Mouse (Mus musculus) thymus, postnatal 10 days (tissue): ENCODE data around the gene Evl.

ENCODE experiments used
- DNase-seq, 2 experiments: peaks; one replicate each; pipeline ENCODE4 v3.0.0; 2021; ENCODE audit warnings: low spot score in 2 of 2

Gene Evl

DNA sequence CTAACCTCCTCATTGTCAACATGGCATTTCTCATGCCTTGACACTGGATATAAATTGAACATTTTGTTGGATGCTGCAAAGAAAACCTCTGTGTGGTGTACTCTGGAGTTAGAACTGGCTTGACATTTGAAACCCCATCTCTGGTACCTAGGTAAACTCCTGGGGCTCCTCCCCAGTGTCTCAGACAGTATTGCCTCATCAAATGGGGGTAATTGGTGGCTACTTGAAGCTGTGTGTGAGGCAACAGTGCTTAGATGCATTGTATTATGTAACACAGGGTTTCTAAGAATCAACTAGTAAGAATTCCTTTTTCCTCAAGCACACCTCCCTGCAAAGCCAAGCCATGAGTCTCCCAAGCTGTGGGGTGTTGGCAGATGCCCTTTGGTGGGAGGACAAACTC lies 93.3 kb downstream of the Evl start:
- DNase-seq = no peak

DNA sequence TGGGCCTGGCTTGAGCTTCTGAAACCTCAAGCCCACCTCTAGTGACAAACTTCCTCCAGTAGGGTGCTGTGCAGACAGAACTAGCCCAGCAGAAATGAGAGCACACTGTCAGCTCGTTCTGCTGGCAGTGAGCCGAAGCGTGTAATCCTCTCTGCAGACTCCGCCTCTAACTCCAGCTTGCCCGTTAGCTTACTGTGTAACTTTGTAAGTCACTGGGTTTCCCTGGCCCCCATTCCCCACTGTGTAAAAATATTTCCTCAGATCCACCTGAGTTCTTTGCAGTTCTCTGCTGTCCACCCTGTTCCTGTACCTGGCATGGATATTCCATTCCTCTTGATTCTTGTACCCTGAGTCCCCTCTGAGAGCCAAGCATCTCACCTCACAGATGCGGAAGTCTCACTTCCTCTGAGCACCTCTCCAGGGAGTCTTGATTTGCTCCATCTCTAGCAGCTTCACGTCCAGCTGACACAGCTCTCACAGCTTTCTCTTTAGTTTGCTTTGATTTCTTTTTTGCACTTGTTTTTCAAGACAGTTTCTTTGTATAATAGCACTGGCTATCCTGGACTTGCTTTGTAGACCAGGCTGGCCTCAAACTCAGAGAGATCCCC lies 96.6 kb downstream of the Evl start:
- no peak for DNase-seq

DNA sequence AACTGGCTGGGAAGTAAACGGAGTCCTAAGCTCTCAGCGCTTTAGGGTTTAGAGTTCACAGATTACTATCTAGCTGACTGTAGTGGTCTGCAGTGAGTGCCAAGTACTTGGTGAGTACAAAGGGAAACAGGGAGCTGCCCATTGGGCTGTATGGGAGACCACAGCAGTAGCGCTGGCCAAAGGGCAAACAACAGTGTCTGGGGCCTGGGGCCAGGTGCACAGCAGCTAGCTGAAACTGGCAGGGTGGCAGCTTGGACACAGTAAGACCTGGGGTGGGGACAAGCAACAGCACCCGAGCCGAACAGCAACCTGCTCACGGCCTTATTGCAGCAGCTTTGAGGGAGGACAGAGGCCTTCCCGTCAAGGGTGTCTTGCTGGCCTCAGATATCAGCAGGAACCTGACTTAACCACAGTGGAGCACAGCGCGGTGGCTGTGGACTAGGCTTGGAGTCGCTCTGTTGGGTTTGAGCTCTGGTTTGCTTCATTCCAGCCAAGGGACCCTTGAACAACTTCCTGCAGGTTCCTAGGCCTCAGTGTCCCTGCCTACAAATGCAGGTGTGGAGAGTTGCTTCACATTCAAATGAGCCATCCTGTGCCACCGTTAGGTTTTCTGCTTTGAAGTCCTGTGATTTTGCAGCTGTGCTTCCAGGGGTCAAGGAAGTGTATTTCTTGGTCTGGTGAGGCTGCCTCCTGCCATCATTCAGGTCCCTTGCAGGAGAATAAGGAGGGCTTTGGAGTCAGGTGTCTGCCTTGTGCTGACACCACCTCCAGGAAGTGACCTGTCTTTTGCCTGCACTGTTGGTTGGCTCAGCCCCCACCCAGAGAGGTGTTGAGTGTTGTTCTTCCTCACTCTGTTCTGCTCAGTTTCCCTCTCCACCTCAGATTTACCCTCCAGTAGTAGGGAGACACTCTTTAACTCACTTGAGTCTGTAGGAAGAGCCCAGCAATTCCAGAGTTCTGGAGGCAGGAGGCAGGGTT lies 99.1 kb downstream of the Evl start:
- DNase-seq = no peak

DNA sequence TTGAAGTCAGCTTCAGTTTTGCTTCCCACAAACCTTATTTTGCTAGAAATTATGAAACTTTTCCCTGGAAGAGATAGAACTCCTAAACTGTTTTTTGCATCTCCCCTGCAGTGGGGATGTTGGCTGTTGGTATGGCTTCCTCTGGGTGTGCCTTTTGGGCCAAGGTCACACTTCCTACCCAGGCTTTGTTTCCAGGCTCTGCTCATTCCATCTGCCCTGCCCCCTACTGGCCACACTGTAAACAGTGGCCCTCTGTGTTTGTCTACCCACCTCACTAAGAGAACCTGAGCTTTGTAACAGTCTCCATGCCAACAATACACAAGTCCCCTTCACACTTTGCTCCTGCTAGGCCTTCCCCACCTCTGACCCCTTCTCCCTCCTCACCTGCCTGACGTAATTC lies 102.8 kb downstream of the Evl start:
- peak; percentile 60 to 83 for DNase-seq

DNA sequence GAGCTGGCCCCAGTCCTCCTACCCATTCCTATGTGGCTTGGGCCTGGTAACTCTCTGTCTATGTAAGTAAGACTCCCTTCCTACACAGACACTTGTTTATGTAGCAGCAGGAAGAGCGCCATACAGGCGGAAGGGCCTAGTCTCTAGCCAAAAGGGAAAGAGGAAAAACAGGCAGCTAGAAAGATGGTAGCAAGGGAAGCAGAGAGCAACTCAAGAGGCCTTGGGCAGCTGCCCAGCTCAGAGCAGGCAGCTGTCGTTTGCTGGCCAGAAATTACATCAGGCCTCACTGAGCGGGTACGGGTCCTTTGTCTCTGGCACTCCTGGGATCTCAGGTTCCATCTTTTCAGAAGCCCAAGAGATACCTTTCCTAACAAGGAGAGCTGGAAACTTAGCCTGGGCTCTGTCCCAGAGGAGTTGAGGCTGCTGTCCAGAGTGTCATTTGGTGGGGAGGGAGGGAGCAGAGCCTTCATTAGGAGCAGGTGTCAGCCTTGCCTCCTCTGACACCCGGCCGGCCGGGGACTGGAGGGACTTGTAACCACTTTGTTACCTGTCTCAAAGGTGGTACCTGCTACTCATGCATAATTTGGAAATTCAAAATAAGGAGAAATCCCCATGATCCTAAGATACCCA lies 114.2 kb downstream of the Evl start:
- no peak for DNase-seq

DNA sequence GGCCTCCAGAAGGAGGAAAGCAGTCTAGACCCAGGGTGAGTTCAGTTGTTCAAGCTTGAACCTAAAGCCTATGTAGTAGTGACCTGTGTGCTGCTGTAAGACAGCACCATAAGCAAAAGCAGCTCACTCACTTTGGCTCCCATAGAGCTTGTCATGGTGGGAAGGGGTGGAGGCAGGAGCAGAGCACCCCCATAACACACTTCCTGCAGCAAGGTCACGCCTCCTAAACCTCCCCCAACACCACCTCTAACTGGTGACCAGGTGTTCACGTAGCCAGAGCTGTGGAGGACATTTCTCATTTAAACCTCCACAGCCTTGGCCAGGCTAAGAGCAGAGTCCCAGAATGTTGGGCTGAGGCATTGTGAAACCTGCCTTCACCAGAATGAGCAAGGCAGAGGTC lies 117.0 kb downstream of the Evl start:
- DNase-seq = peak; percentile 24 to 26

DNA sequence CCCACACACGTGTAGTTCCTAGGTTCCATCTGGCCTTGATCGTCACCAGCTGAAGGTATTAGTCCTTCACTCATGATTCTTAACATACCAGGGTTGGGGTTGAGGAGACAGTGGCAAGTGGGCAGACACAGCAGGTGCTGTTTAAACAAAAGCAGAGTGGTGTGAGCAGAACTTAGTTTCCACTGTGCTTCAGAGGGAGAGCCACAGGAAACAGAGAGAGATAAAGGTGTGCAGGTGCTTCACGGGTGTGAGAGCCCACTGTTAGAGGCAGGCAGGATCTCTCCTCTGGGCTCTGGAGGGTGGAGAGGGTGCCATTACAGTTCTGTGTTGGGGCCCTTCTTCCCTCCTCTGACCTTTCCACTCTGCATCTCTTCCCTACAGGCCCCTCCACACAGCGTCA lies 118.4 kb downstream of the Evl start:
- peak; percentile 49 to 55 for DNase-seq

DNA sequence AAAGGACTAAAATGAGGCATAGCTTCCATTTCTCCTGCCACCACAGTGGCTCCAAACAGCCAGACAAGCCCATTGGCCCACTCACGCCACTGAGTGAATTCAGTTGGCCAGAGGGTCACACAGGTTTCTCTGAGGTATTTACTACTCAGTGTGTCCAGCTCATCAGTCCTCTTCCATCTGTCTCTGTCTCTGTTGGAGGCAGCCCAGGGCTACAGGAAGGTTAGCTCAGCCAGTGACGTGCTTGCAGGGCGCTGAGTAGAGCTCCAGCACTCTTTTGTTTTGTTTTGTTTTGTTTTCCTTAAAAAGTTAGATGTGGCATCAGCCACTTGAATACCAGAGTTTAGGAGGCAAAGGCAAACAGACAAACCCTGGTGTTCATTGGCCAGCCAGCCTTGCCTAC lies 119.0 kb downstream of the Evl start:
- DNase-seq = no peak

DNA sequence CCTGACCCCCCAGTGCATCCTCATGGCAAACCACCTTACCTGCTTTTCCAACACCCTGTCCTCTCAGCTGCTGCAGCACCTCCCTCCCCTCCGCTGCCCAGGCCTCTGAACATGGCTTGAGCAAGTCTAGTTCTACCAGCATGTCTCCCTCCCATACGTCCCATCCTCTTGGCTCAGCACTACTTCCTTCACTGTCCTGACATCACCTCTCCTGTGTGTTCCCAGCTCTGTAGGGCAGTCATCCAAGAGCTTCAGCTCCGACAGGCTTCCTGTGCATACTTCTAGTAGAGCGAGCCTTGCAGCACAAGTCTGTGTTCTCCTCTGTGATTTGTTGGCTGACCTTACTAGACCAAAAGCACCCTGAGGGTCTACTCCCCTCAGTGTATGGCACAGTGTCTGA lies 120.0 kb downstream of the Evl start:
- DNase-seq = no peak

DNA sequence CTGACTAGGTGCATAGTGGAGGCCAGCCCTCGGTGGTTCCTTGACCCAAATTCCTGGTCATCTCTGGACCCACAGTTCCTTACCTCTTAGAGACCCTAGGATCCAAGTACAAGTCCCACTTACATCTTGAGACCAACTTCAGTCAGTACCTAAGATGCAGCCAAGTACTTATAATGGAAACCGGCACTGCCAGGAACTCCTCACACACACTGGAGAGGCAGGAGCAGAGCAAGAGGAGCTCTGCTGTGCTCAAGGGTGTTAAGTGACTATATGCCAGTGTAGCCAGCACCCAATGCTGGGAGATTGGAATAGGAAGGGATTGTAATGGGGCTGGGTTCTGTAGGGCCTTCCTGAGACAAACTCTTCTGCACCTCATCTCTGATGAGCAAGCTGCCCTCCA lies 120.4 kb downstream of the Evl start:
- DNase-seq = no peak

DNA sequence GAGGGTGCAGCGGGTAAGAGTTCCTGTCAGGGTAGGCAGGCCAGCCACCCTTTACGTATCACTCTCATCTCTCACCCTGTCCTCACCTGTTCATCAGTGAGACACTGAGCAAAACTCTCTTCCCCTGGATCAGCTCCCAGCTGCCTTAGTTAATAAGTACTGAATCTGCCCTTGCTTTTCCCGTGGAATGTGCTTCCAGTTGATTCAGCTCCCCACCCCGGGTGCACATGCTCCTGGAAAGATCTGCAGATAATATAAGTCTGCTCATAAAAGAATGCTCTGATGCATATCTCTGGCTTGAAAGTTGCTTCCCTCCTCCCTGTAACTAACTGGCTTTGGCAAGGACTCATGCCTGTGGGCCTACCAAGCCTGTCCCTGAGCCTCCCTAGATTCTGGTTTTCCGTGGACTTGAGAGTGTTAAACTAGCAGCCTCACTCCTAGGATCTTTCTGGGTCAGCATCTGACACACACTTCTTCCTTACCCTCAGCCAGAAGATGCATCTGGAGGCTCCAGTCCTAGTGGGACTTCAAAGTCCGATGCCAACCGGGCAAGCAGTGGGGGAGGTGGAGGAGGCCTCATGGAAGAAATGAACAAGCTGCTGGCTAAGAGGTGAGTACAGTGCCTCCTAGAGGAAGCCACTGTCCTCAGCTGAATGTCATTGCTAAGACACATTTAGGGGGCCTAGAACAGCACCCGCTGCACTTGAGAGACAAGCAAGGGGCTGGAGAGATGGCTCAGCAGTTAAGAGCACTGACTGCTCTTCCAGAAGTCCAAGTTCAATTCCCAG lies 121.3 kb downstream of the Evl start:
- DNase-seq = no peak

DNA sequence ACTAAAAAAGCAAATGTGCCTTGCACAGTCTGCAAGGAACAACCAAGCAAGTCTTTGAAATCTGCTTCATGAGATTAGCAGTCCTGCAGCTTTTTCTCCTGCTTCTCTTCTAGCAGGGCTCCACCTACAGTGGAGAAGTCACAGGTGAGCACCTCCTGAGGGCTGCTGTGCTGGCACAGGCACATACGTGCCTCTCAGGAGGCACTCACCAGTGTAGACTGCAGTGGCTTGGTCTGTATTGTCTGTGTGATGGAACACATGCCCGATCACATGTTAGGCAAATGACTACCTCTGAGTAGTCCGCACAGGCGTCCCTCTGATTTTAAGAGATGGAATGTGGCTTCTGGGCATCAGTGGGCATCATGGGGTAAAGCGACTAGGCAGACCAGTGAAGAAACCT lies 122.6 kb downstream of the Evl start:
- no peak for DNase-seq

DNA sequence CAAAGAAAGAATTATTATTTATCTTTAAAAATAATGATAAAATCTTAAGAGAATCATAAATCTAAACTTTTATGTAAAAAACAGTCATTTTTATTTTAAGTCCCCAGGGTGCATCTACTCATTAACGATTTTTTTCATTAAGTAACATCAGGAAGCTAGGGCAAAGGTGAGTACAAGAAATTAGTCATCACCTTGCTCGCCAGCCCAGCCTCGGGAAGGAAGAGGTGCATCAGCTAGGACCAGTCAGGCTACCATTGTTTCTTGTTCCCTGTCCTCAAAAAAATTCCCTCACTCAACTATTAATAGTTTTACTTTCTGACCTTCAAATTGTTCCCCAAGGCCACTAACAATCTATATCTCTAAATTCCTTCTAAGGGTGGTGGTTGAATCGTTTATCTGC lies 123.8 kb downstream of the Evl start:
- no peak for DNase-seq

DNA sequence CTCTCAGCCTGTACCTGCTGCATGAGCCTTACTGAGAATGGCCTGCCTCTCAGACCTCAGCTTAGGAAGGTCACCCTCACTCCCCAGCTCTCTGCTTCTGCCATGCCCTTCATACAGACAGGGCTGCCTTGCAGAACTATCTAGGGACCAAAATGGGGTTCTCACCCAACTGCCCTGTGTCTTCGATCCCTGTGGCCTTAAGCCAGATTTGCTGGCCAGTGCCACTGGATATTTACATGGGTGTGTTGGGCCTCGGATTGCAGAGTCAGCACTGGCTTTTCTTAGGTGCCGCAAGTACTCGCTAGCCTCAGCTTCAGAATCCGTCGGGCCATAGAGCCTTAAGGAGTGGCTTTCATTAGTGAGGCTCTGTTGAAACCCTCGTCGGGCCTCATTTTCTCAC lies 126.3 kb downstream of the Evl start:
- DNase-seq = no peak

DNA sequence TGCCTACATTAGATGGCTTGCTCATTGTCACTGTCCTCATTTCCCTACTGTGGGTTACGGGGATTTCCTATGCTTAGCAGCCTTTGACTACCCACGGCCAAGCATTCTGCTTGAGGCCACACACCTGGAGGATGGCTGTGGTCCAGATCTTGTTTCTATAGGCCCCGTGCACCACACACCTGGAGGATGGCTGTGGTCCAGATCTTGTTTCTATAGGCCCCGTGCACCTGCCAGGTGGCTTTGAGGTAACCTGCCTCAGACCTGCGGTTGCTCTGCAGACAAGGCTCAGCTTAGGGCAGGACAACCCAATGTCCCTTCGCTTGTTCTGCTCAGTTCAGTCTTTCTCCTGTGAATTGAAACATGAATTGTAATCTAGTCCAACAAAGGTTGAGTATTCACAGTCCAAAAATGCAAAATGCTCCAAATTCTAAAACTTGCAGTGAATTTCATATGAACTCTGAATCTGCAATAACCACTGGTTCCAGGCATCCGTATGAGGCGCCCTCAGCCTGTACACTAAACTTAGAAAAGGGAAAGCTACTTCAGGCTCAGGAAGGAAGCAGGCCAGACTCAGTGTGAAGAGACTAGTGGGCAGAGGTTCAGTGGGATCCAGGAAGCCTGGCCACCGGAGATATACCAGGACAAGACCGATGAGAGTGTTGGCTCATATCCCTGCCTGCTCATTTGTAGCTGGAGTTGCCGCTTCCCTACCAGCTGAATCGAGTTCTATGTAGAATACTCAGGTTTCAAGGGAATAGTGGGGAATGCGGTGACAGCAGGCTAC lies 127.9 kb downstream of the Evl start:
- DNase-seq = no peak

DNA sequence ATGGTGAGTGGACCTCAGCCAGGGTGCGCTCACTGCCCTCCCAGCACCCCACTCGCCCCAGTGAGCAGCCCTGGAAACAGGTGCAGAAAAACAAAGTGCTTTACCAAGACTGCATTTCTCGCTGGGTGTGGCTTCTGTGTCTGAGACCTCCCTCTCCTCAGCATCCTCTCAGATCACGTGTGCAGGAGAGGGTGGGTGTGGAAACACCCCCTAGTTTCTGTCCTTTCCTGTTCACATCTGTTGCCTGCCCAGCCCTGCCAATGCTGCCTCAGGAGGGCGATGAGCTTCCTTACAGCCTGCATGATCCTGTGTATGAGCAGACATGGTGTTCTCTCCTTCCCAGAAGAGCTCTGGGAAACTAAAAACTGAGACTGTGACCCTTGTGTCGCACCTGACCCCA lies 131.9 kb downstream of the Evl start:
- peak; percentile 68 to 79 for DNase-seq

DNA sequence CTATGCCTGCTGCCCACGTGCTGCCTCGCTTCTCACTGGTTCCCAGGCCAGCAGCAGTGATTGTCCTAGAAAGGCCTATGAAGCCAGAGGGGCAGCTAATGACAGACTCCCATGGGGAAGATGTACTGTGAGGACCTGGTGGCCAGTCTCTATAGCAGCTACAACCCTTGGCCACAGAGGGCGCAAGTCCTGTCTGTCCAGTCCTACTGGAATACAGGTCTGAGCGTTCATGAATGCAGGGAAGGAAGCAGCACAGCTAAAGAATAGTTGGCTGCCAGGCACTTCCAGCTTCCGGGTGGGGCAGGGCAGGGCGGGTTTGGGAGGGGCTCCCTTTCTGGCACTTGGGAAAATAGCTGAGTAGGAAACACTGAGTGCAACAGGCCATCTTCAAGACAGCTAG lies 132.4 kb downstream of the Evl start:
- DNase-seq = no peak

DNA sequence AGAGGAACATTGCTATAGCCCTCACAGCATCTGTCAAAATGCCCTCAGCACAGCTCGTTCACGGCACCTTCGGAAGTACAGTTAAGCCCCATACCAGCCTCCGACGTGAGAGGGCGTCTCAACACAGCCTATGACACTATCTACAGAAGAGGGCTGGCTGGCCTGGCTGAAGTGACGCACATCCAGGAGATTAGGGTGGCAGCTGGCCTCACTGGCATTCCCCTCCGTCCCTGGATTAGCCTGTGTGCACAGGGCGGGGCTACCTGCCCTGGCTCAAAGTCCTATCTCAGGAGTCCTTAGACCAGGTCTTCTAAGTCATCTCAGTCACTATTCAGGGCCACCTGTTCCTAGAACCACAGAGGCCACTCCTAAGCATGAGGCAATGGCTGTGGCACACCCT lies 134.6 kb downstream of the Evl start:
- DNase-seq = no peak

DNA sequence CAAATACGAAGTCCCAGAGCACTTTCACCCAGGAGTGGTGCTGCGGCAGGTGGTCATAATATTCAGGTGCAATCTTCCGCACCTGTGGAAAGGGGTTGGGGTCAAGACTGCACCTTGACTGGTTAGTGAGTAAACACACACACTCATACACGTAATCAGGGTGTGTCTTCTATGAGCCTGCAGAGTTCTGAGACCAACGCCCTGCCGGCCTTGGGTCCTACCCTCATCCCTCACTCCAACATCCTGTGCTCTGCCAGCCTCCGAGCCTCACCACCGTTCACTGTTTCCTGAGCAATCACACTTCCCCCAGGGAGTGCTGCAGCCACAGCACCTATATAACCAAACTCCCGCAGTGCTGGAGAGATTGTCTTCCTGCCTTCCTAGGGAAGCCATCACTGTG lies 136.0 kb downstream of the Evl start:
- DNase-seq = no peak

DNA sequence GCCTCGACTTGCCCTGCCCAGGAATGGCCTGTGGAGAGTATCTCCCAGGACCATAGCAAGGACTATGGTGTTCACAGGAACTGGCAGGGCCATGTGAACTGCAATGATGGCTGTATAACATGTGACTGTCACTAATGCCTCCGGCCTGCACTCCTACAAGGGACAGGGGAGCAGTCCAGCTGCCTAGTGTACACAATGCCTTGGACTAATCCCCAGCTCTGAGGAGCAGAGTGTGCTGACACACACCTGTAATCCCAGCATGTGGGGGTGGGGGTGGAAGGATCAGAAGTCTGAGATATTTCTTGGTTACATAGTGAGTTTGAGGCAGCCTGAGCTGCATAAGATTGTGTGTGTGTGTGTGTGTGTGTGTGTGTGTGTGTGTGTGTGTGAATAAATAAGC lies 139.1 kb downstream of the Evl start:
- no peak for DNase-seq

DNA sequence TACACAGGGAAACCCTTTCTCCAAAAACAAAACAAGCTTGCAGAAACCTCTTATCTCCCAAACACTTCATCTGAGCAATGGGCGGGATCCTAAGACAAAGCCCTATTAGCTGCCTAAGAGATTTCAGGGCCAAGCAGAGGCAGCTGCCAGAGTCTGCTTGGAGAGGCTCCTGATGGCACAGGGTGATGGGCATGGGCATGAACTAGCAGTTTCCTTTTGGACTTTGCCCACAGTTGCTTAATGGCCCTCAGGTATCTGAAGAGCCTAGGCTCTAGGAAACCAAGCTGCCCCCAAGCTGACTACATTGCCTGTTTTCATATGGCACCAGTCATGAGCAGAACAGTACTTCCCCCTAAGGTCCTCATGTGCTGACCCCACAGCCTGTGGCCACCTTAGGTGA lies 139.7 kb downstream of the Evl start:
- DNase-seq = no peak
